Mouse (Mus musculus): ENCODE measurements around the gene Hs1bp3. TPM values are rescaled to one million over a fixed set of nuclear protein-coding genes. Genes with fewer than 3 reads are reported as not detected.

Hs1bp3 gene
- polyA plus RNA-seq, 1 experiment = 16.7 TPM

Other genes starting within 250 kb of the Hs1bp3 start
- gene Ldah, start 105.3 kb upstream of the Hs1bp3 start, polyA plus RNA-seq (2012; rRNA removed) = 39.6 and 43.4 TPM in 2 replicates
- gene Gdf7, start 11.5 kb upstream of the Hs1bp3 start, polyA plus RNA-seq (2012; rRNA removed) = 0.06 TPM in 1 of 2 replicates, not detected in the other
- gene Rhob, start 186.6 kb downstream of the Hs1bp3 start, polyA plus RNA-seq (2012; rRNA removed) = 189 and 223 TPM in 2 replicates